Mouse (Mus musculus): ENCODE results near the gene Ift52. TPM values are rescaled to one million over a fixed set of nuclear protein-coding genes. Genes with fewer than 3 reads are reported as not detected.

Gene Ift52
- polyA plus RNA-seq, 1 experiment from 2014 or later: 41.0 TPM

DNA sequence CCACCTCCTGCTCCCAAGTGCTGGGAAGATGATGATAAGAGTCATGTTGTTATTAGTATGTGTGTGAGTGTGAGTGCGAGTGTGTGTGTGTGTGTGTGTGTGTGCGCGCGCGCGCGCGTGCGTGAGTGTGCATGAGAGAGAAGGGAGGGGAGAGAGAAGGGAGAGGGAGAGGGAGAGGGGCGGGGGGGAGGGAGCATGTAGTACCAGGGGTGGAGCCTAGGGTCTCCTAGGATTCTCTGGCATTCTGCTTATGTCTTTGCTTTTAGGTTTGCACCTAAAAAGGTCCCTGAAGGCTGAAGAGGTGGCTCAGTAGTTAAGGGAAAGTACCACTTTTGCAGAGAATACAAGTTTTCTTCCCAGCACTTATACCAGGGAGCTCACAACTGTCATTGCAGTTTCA, 77.8 kb downstream of the Ift52 start:
- 93% methylated on average over 10 of the region's 10 CpGs for WGBS

More for the DNA sequence above, 77.8 kb downstream of the Ift52 start:
- Histone ChIP-seq H3K27ac (ENCODE audit: low read length) (no peak overlapping the region), H3K9me3 (replicated peaks; ENCODE audit: control insufficient read depth, low read length, poor library complexity, severe bottlenecking) (no peaks in the 10 kb centered on the region), H3K4me1 (ENCODE audit: control insufficient read depth, insufficient read depth, low read length) (no peaks in the 10 kb centered on the region), H3K9ac (ENCODE audit: low read depth, low read length) (no peak overlapping the region), H3K4me3 (ENCODE audit: low read depth, low read length) (no peak overlapping the region), H3K36me3 (ENCODE audit: control insufficient read depth, insufficient read depth, low read length) (no peaks in the 10 kb centered on the region), H3K4me2 (ENCODE audit: low read length) (no peak overlapping the region), H3K27me3 (ENCODE audit: control insufficient read depth, insufficient read depth, low read depth, low read length) (no peaks in the 10 kb centered on the region)
- no peak for ATAC-seq

Small RNA genes within 50 kb of the gene (microRNA-seq; reads per million reads assigned to microRNA genes)
- gene Gm22174 (not detected), gene Mir7003 (not detected)

Other genes starting within 250 kb of the Ift52 start
- 118 and 137 TPM in 2 replicates for gene Srsf6, start 85.8 kb upstream of the Ift52 start, polyA plus RNA-seq (2015; fragmentation: Nextera tagmentation; extraction: Ambion mirVana)
- gene L3mbtl1, start 73.9 kb upstream of the Ift52 start, polyA plus RNA-seq (2015; fragmentation: Nextera tagmentation; extraction: Ambion mirVana): 4.6 and 8.3 TPM in 2 replicates
- 0.17 TPM in 1 of 2 replicates, not detected in the other for gene Sgk2, start 30.0 kb upstream of the Ift52 start, polyA plus RNA-seq (2015; fragmentation: Nextera tagmentation; extraction: Ambion mirVana)
- 1.9 and 3.9 TPM in 2 replicates for gene Mybl2, start 37.3 kb downstream of the Ift52 start, polyA plus RNA-seq (2015; fragmentation: Nextera tagmentation; extraction: Ambion mirVana)
- gene Gtsf1l, start 70.5 kb downstream of the Ift52 start, polyA plus RNA-seq (2015; fragmentation: Nextera tagmentation; extraction: Ambion mirVana): not detected in 2 replicates
- gene Tox2, start 185.8 kb downstream of the Ift52 start, polyA plus RNA-seq (2015; fragmentation: Nextera tagmentation; extraction: Ambion mirVana): 54.5 and 55.3 TPM in 2 replicates